Mouse (Mus musculus): ENCODE measurements around the gene Tmem18.

Tmem18 gene

DNA sequence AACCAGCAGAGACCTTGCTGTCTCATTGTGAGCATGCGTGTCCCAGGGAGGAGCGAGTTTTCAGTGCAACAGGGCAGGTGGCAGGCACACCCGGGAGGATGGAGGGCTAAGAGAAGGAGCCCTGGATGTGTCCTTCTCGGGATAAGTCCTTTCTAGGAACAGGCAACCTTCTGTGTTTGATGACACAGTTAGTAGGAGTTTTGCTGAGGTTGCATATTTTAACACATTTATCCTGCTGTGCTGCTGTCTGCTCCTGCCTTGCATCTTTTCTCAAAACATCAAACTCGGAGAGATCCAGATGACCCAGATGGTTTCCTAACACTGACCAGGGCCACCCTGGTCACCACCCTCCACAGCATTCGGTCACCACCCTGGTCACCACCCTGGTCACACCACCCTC is 20.6 kb downstream of the Tmem18 start:
- no peaks in the 10 kb centered on the region for H3K27me3 ChIP-seq (ENCODE audit: control insufficient read depth, insufficient read depth, low read length, poor library complexity, severe bottlenecking)

DNA sequence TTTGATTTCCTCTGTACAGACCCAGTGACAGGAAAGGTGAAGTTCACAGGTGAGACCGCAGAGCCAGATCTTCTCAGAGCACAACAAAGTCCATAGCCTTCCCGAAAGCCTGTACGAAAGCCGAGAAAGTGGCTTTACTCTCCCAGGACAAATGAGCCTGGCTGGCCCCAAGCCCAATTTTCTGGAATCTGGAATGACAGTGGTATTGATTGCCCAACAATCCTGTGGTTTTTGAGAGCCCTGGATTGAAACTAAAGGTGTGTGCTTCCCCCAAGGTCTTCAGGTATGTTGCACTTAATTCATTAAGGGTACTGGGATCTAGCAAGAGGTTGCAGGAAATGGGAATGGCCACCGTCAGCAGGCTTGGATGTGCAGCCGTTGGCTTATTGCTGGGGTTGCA is 21.7 kb downstream of the Tmem18 start:
- Histone ChIP-seq H3K27me3 (ENCODE audit: control insufficient read depth, insufficient read depth, low read length, poor library complexity, severe bottlenecking) (no peaks in the 10 kb centered on the region), H3K36me3 (ENCODE audit: control insufficient read depth, insufficient read depth, low read length, poor library complexity, severe bottlenecking) (no peaks in the 10 kb centered on the region)
- no peak for DNase-seq (ENCODE audit: low read depth, low spot score)

More for the DNA sequence above, 20.6 kb downstream of the Tmem18 start:
- H3K36me3 ChIP-seq (ENCODE audit: control insufficient read depth, insufficient read depth, low read length, poor library complexity, severe bottlenecking), result no peaks in the 10 kb centered on the region
- no peak for DNase-seq (ENCODE audit: low read depth, low spot score)

DNA sequence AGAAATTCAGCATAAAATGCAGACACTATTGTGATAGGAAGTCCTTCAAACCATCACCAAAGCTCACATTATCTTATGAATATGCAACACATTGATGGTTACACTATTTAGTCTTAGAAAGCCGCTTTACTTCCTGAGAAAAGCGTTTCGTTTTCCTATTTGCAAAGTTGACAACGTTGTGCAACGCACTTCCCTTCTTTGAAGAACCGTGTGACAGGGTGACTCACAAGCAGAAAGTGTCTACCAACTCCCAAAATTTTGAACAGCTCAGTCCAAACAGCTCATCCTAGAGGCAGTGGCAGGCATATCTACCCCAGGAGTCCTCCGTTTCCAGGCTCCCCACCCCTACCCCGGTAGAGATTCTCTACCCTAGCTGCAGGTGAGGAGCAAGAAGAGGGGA is 22.5 kb downstream of the Tmem18 start:
- DNase-seq (ENCODE audit: low read depth, low spot score), result no peak
- Histone ChIP-seq H3K36me3 (ENCODE audit: control insufficient read depth, insufficient read depth, low read length, poor library complexity, severe bottlenecking) (no peaks in the 10 kb centered on the region), H3K27me3 (ENCODE audit: control insufficient read depth, insufficient read depth, low read length, poor library complexity, severe bottlenecking) (no peaks in the 10 kb centered on the region)

DNA sequence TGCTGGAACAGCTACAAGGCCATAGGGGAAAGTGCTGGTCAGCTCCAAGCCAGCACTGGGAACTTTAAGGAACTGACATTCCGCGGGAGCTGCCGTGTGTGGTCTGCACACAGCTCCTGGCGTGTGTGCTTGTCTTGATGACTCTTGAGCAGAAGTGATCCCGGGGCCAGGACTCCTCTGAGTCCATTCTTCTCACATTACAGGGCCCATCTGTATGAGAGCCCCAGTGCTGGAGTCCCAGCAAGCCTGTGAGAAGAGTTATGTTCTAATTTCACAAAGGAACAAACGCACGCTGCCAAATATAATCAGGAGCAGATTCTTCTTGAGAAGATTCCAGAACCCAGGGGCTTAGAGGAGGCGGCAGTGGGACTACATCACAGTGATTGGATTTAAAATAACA is 34.2 kb downstream of the Tmem18 start:
- H3K36me3 ChIP-seq (ENCODE audit: control insufficient read depth, insufficient read depth, low read length, poor library complexity, severe bottlenecking), result no peaks in the 10 kb centered on the region
- DNase-seq (ENCODE audit: low read depth, low spot score), result no peak
- H3K27me3 ChIP-seq (ENCODE audit: control insufficient read depth, insufficient read depth, low read length, poor library complexity, severe bottlenecking), result no peaks in the 10 kb centered on the region

DNA sequence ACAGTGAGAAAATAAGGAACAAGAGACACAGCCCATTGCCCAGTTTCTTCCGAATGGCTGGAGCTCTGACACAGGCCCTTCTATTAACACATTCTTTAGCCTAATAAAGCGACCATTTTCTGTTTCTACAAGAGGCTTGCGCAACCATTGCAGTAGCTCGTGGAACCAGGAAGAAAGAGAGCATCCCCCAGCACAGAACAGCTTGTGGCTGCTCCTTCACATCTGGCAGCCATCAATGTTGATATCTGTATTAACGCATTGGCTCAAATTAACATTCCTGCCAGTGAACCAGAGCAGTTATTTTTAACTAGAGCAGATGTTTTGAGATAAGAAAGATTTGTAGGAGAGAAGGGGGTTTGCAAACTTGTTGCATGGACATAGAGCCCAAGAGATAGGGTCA is 44.2 kb downstream of the Tmem18 start:
- Histone ChIP-seq H3K27me3 (ENCODE audit: control insufficient read depth, insufficient read depth, low read length, poor library complexity, severe bottlenecking) (no peaks in the 10 kb centered on the region), H3K36me3 (ENCODE audit: control insufficient read depth, insufficient read depth, low read length, poor library complexity, severe bottlenecking) (no peaks in the 10 kb centered on the region)
- no peak for DNase-seq (ENCODE audit: low read depth, low spot score)

DNA sequence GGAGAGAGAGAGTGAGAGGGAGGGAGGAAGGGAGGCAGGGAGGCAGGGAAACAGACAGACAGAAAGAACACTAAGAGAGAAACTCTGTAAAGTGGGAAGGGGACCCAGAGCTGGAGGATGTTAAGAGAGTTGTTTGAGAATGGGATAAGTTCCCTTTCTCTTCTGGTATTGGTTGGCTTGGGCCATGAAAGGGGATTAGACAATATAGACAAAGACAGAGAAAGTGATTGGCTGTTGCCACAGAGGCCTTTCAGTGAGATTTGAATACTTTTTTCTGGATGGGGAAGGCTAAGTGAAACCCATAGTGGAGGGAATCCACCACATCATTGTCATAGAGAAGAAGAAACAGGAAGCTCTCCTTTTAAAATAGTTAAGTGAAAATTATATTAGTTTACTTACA is 50.3 kb downstream of the Tmem18 start:
- Histone ChIP-seq H3K36me3 (ENCODE audit: control insufficient read depth, insufficient read depth, low read length, poor library complexity, severe bottlenecking) (no peaks in the 10 kb centered on the region), H3K27me3 (ENCODE audit: control insufficient read depth, insufficient read depth, low read length, poor library complexity, severe bottlenecking) (no peaks in the 10 kb centered on the region)
- DNase-seq (ENCODE audit: low read depth, low spot score), result no peak
